Mouse (Mus musculus): ENCODE measurements around the gene Plxnb2. TPM values are rescaled to one million over a fixed set of nuclear protein-coding genes. Genes with fewer than 3 reads are reported as not detected.

Plxnb2 gene
- 10 to 100 TPM; 49.7 to 59.1 TPM for total RNA-seq (2021)
- long read RNA-seq, experiment 1, full-length matches to known transcripts = 3 of 20 reads
- long read RNA-seq, experiment 1, partial matches to known transcripts = 9 of 20 reads
- long read RNA-seq, experiment 1, other reads (novel, unspliced or antisense) = 8 of 20 reads
- long read RNA-seq, experiment 2, full-length matches to known transcripts = 11 of 38 reads
- long read RNA-seq, experiment 2, partial matches to known transcripts = 13 of 38 reads
- long read RNA-seq, experiment 2, other reads (novel, unspliced or antisense) = 14 of 38 reads

DNA sequence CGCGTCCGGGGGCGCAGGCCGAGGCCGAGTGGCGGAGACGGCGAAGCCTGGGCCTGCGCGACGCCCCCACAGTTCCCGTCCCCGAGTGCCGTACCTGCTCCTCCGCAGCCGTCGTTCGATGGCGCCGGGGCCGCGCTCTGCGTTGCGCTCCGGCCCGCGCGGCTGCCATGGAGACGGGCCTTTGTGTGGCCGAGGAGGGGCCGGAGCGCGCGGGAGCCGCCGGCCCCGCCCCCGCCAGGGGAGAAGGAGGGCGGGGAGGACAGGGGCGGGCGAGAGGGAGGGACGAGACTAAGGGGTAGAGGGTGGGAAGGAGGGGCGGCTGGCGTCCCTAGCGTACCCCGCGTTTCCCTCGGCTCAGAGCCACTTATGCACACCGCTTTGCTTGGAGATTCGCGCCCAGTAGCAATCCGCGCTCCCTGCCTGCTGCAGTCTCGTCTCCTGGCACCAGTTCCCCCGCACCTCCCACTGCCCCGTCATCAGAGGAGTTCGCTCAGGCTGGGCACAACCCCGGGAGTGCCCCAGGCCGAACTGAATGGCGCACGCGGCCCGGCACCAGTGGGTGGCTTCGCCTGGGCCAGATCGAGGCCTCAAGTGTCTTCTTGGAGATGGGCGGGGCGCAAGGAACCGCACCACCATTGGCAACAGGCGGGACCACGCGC, at the start of gene Plxnb2:
TSS of gene Plxnb2 (minus strand) at position 218 of the 659 bp plus-strand sequence.
- Histone ChIP-seq H3K27ac (peak within 1 kb of the TSS; percentile 96), H3K4me3 (peak within 1 kb of the TSS; percentile 75)
- DNase-seq (ENCODE audit: low spot score in 2 of 2) = peak; percentile 68 to 76
- TF ChIP-seq CTCF (conservative IDR thresholded peaks at IDR 0.05) = no peak

DNA sequence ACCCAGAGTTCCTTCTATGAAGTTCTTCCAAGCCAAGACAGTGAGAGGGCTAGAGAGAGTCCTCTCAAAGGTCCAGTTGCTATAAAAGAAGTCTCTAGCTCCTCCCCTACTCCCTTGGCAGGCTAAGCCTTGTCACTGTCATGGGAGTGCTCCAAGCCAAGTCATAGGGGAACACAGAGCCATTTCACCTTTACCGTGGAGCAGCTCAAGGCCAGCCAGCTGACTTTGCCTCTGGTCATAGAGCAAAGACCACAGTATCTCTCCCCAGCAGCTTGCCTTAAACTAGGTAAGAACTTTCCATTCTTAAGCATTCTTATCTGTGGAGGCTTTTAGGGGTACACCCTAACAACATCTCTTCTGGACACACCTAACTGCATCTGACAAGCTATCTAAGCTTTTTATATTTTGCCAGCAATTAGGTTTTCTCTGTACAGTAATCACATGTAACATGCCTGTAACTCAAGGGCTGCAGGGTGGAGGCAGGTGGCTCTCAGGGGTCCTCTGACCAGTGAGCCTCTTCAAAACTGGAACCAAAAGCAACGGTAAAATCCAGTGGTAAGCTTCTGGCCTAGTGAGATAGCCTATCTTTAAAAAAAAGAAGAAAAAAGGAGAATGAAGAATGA, 35.1 kb upstream of the Plxnb2 start:
- Histone ChIP-seq H3K27ac (peak overlapping the region; percentile 10; the same call in 1 of the 2 replicates), H3K4me3 (no peak overlapping the region)
- no peak for DNase-seq (ENCODE audit: low spot score in 2 of 2)
- TF ChIP-seq CTCF (conservative IDR thresholded peaks at IDR 0.05) = no peak

DNA sequence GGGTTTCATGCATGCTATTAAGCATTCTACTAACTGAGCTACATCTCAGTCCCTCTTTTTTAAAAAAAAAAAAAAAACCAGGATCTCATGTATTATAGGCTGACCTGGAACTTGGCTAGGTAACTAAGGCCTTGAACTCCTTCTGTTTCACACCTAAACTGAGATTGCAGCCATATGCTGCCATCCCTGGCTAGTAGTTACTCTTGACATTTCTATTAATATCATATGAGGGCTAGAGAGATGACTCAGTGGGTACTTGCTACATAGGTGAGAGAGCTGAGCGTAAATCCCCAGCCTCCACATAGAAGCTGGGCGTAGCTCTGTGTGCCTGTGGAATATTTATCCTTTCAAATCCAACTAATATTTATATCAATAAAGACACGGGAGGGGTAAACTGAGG, 34.4 kb upstream of the Plxnb2 start:
- no peak for DNase-seq (ENCODE audit: low spot score in 2 of 2)
- 0 out of 2 replicates have a peak overlapping the region, but pooled peaks have one; percentile 14 for H3K27ac ChIP-seq
- H3K4me3 ChIP-seq = no peak overlapping the region
- no peak for TF ChIP-seq CTCF (conservative IDR thresholded peaks at IDR 0.05)

DNA sequence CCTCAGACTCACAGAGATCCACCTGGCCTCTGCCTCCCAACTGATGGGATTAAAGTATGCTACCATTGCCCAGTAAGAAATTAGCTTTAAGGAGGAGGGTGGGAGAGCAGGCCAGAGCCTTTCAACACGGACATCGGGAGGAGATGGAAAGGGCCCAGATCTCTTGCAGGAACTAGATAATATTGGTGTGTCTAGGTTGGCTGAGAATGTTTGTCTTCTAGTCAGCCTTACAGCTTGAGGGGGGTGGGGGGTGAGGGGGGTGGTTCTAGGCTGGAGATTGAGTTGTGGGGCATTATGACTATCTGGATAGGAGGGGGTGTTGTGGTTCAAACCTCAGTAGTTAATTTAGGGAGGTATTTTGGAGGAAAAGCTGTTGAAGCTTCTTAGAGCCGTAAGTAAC, 32.9 kb upstream of the Plxnb2 start:
- no peak for DNase-seq (ENCODE audit: low spot score in 2 of 2)
- Histone ChIP-seq H3K4me3 (peak overlapping the region; percentile 20; the same call in 1 of the 2 replicates), H3K27ac (no peak overlapping the region; the same call in 1 of the 2 replicates)
- TF ChIP-seq CTCF (conservative IDR thresholded peaks at IDR 0.05) = no peak

DNA sequence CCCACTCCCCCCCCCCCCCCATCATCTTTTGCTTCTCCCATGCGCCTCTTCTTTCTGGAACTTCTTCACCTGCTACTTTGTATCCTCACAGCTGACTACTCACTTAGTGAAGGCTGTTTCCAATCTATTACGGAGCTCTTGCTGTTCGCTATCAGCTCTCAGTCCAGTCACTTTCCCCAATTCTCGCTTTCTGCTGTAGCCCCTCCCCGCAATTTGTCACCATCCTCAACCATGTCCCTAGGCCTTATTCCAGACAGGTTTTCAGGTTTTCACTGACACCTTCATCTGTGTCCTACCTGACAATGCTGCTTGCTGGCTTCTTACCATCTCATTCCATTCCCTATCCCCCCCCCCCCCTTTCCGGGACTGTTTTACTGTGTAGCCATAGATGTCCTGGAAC, 31.9 kb upstream of the Plxnb2 start:
- peak overlapping the region; percentile 99 for H3K4me3 ChIP-seq
- no peak for DNase-seq (ENCODE audit: low spot score in 2 of 2)
- TF ChIP-seq CTCF (conservative IDR thresholded peaks at IDR 0.05) = no peak
- no peak overlapping the region; the same call in 1 of the 2 replicates for H3K27ac ChIP-seq

DNA sequence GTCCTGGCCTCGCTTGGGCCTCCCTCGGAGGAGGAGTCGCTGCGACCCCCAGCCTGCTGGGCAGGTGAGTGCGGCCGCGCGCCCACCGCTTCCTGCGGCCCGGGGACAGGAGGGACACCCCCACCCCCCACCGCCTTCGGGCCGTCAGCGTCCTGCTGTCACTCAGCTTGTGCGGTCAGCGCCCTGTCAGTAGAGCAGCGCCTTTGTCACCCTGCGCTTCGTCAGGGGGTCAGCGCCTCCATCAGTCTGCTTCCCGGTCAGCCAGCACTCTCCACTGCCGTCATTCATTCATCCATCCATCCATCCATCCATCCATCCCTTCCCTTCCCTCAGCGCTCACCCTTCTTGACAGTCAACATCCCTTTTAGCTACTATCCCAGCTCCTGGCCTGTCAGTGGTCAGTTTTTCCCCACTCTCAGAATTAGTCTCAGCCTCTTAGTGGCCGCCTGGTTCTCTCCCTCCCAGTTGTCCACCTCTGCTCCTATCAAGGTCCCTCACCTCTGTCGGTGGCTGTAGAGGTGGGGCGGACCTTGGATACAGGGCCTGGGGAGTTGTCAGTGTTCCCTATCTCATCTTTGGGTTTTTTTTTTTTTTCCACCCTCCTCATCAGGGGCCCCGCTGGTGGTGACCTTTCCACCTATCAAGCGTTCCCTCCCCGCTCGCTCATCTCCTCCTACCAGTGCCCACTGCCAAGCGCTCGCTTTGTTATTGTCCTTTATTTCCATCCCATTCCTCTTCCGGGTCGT, 31.3 kb upstream of the Plxnb2 start:
- Histone ChIP-seq H3K4me3 (peak overlapping the region; percentile 99), H3K27ac (peak overlapping the region; percentile 99)
- DNase-seq (ENCODE audit: low spot score in 2 of 2) = no peak
- TF ChIP-seq CTCF (conservative IDR thresholded peaks at IDR 0.05) = no peak

DNA sequence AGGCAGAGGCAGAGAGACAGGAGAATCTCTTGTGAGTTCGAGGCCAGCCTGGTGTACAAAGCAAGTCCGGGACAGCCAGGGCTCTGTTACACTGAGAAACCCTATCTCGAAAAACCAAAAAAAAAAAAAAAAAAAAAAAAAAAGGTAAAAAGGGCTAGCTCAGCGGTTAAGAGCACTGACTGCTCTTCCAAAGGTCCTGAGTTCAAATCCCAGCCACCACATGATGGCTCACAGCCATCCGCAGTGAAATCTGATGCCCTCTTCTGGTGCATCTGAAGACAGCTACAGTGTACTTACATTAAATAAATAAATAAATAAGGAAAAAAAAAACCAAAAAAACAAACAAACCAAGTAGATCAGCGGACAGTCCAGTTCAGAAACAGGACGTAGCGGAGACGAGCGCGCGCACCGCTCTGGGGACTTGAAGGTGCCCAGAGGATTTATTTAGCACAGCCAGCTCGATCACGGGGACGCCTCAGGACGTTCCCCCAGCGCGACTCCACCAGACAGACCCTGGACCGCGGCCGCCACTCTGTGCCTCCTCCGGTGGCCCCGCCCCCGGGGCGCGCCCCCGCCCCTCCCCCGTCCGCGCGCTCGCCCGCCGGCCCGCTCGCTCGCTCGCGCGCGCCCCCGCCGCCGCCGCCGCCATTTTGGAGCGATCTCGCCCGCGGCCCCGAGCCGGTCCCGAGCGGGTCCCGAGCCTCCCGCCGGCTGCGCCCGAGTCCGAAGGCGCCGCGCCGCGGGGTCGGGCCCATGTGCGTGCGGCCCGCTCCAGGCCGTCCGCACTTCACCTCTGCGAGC, 30.5 kb upstream of the Plxnb2 start, which contains the start of gene Ppp6r2:
TSS of gene Ppp6r2 (plus strand) at position 639 of the 801 bp plus-strand sequence.
- TF ChIP-seq CTCF (conservative IDR thresholded peaks at IDR 0.05) = peak; percentile 69
- DNase-seq (ENCODE audit: low spot score in 2 of 2) = peak; percentile 52 to 74
- Histone ChIP-seq H3K4me3 (peak within 1 kb of the TSS; percentile 99), H3K27ac (peak within 1 kb of the TSS; percentile 99)

DNA sequence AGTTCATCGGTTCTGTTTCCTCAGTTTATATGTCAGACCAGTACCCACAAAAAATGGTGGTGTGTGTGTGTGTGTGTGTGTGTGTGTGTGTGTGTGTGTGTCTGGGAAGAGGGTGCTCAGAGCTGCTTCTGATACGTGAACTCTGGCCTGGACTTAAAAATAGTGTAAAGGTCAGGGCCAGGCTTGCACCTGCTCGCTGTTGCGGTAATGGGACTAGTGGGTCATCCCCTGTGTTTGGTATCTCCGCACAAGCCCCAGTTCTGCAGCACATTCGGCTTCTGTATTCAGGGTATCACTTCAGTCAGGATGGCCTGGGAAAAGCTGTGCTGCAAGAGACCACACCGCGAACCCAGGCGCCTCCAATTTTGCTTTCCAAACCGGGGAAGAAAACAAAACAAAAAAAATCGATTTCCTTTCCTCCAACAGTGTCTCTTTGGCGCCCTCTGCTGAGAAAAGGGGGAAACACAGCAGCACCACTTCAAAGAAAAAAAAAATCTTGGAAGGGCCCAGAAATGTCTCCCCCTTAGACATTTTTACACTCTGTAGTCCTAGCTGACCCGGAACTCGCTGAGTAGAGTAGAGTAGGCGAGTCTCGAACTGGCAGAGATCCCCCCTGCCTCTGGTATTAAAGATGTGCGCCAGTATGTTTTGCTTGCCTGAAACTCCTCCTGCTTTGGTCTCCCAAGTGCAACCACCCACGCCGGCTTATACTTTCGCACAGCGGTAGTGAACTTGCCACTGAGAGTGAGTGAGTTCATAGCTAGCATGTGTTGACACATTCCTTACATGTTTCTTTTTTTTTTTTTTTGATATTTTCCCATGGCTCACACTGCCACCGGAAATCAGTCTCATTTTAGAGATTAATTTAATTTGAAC, 29.5 kb upstream of the Plxnb2 start:
- peak overlapping the region; percentile 48 for H3K4me3 ChIP-seq
- DNase-seq (ENCODE audit: low spot score in 2 of 2) = peak; percentile 81 to 88
- TF ChIP-seq CTCF (conservative IDR thresholded peaks at IDR 0.05) = peak; percentile 92
- peak overlapping the region; percentile 99 for H3K27ac ChIP-seq

DNA sequence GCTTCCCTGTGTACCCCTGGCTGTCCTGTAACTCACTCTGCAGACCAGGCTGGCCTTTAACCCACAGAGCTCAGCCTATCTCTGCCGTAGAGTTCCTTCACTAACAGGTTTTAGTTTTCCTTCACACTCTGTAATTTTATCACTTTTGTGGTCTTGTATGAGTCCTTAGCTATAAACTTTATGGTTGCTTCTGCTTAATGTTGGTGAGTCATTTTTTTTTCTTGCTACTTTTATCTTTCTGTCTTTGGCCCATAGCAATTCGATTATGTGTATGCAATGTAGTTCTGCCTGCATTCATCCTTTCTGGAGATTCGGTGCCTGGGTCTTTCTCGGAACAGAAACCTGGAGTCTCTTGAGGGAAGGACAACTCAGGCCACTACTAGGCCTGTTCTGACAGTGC, 26.9 kb upstream of the Plxnb2 start:
- H3K4me3 ChIP-seq = no peak overlapping the region
- no peak for TF ChIP-seq CTCF (conservative IDR thresholded peaks at IDR 0.05)
- no peak for DNase-seq (ENCODE audit: low spot score in 2 of 2)
- no peak overlapping the region for H3K27ac ChIP-seq

DNA sequence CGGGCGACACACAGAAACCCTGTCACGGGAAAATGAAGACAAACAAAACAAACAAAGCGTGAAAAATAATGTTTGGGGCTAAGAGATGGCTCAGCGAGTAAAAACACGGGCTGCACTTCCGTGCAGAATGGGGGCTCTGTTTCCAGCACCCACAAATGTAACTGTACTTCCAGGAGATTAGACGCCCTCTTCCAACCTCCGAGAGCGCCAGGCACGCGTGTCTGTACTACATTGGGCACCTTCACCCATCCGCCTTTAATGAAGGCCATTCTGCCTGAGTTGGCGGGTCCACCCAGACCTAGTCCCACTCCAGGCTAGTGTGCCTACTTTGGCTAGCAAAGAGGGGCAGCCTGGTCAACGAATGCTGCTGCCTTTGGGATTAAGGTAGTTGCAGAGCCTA, 16.5 kb upstream of the Plxnb2 start:
- no peak for DNase-seq (ENCODE audit: low spot score in 2 of 2)
- H3K27ac ChIP-seq = peak overlapping the region; percentile 100
- peak overlapping the region; percentile 90 for H3K4me3 ChIP-seq
- TF ChIP-seq CTCF (conservative IDR thresholded peaks at IDR 0.05) = no peak

DNA sequence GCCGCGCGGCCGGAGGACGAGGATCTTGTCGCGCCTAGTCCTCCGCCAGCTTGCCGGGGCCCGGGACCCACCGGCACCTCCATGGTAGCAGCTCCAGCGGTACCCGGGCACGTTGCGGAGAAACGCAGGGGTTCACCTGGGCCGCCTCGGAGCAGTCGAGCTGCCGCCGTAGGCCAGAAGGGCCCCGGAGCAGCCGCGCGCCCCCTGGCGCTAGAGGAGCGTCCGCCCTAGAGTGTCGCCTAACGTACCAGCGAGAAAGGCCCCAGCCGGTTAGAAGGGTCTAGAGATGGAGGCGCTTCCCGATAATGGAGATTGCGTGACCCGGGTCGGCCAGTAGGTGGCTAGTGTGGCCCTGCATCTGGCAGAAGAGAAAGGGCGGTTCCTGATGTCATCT, 15.7 kb upstream of the Plxnb2 start, which contains the start of gene Dennd6b:
TSS of gene Dennd6b (minus strand) at position 184 of the 394 bp plus-strand sequence.
- peak within 1 kb of the TSS; percentile 90 for H3K4me3 ChIP-seq
- peak within 1 kb of the TSS; percentile 100 for H3K27ac ChIP-seq
- peak; percentile 97 to 98 for DNase-seq (ENCODE audit: low spot score in 2 of 2)
- peak; percentile 96 for TF ChIP-seq CTCF (conservative IDR thresholded peaks at IDR 0.05)

Data from layer of hippocampus, adult 2 months (tissue).